Mouse (Mus musculus): Measurements from ENCODE around the gene 4930469K13Rik.

The 4930469K13Rik gene

DNA sequence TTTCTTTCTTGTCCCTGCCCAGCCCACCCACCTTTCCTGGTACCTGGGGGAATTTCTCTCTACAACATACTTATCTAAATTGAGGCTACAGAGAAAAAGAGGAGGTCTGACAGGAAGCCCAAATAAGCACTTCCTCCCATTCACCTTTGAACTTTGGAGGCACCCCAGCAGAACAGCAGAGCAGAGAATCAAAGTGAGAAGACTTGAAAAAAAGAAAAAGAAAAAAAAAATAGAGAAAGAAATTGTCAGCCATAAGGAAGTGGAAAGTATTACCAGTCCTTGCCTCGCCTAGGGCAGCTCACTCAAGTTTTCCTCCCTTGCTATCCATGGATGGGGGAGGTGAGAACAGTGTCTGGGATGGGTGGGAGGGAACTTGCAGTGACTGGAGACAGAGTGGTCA, 55.5 kb downstream of the 4930469K13Rik start:
- DNase-seq (ENCODE audit: low read depth, low spot score) = no peak

DNA sequence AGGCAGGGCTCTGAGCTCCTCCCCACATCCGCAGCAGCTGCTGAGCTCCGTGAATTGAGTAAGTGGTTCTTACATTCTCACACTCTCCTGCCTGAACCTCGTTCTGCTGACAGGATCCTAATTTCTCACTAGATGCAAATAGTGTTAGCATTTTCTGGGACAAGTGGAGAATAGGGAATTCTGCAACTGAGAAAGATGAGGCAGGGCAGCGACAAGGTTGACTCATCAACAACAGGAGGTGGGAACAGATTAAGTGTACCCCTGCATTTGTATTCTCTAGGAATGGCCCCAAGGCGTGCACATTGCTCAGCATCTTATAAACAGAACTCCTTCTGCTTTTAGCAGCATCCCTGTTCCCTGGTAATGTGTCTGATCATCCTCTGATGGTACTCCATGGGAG, 58.3 kb downstream of the 4930469K13Rik start:
- peak; percentile 10 for DNase-seq (ENCODE audit: low read depth, low spot score)

DNA sequence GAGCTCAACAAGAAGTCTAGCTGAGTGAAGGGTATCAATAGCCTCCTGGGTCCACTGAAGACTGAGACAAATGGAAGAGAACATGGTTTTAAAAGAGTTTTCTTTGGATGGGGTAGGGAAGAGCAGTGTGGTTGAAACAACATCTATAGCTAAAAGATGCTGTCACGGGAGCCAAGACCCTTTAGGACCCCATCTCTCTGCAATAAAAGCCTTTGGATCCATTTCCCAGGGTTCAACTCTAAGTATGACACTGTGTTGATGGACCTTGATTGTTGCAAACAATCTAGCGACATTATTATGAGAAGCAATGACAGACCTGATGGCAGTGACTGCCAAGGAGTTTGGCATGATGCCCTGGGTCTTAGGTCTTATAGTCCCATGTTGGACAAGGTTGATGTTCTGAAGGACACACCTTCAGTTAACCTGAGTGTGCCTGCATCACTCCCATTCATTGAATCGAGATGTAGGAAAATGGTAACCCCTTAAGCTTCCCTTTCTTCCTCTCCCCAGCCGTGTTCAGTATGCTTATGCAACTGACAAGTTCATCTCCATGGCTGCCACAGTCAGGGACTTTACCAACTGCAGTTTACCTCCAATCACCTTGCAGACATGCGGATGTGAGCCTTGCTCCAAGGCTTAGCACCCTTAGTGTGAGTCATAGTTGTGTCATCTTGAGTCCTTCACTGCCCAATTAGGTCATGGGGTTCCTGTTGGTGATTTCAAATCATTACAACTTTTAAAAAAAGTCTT, 62.3 kb downstream of the 4930469K13Rik start:
- no peak for DNase-seq (ENCODE audit: low read depth, low spot score)

DNA sequence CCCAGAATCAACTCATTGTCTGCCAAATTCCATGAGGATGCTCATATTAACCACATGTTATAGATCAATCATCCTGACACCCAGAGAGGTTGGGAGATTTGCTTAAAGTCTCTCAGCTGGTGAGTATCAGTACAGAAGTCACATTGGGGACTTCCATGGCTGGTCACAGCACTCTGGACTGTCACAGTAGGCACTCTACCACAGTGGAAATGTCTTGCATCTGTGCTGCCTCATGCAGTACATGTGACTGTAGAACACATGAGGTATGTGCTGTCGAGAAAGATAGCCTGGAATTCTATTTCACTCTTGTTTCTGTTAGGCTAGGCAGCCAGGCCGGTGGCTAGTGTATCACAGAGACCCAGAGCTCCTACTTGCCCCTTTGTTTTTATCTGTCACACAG, 63.6 kb downstream of the 4930469K13Rik start:
- DNase-seq (ENCODE audit: low read depth, low spot score) = no peak

DNA sequence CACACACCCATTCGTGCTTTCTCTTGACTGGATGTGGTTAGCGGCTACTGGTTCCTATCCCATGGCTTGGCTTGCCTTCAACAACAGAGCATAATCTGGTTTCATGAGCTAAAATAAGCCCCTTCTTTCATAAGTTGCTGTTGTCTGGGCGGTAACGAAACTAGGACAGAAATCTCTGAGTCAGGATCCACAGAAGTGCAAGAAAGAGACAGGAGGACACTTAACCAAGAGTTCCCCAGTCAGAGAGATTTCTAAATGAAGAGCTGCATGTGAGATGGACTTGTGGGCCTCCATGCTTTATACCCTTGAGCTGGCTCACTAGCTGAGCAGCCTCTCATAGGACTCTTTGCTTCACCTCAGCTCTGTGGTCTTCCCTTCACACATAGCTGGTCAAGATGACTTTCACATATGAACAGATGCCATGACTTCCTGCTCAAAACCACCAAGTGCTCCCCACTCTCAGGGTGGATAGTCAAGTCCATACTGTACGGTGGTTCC, 64.3 kb downstream of the 4930469K13Rik start:
- DNase-seq (ENCODE audit: low read depth, low spot score) = peak; percentile 77

DNA sequence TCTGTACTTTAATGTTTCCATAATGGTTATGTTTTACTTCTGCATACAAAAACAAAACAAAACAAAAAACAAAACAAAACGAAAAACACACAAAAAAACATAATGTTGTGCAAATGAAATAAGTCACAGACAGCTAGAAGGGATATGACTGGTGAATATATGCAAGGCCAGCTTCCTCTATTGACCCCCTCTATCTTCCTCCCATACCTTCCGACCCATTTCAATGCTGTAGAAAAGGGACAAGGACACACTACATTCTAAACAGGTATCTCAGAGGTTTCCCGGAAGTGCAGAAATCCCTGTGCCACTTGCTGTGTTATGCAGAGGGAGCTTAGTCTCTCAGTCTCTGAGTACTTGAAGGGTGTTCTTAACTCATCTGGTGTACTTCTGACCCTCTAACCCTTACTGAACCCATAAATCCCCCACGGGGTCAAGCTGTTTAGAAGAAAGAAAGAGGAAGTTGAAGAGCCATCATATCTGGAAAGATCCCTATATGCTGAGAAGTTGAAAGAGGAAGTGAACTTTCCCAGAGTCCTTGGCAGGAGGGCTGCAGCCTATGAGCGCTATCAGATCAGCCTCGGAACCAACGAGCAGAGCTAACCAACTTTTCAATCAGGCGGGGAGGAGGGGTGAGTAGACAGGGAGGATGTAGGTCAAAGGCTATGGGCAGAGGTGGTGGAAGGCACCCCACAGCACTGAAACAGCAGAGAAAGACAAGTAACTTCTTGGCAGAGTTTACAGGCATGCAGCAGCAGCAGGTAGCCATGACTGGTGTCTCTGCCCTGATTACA, 67.1 kb downstream of the 4930469K13Rik start:
- DNase-seq (ENCODE audit: low read depth, low spot score) = peak; percentile 27

DNA sequence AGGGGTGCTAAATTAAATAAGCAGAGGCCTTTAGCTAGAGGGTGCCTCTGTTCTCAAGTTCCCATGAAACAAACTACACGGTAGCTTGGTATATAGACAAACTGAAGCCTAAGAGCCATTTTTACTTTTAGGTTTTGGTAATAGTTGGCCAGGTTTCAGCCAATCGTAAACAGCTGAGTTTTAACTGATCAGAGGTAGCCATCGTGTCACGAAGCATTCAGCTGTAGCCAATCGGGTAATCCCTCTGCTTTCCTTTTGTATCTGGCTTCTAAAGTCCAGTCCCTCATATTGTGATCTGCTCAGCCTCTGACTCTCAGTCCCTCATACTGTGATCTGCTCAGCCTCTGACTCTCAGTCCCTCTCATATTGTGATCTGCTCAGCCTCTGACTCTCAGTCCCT, 68.7 kb downstream of the 4930469K13Rik start:
- no peak for DNase-seq (ENCODE audit: low read depth, low spot score)

DNA sequence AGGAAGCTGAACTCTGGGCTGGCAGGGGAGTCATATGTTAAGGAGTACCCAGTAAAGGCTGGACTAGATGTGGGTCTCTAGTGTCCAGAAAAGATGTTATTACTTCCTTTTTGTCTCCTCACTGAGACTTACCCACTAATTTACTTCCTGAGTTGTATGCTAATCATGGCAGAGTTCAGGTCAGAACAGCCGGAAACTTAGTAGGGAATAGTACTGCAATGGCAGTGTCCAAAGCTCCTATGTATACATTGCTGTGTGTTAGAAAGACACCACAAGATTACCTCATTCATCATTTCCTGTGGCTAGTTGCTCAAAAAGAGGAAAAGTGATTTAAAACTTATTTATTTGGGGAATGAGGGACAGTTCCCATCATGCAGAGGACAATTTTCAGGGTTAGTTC, 73.3 kb downstream of the 4930469K13Rik start:
- no peak for DNase-seq (ENCODE audit: low read depth, low spot score)

DNA sequence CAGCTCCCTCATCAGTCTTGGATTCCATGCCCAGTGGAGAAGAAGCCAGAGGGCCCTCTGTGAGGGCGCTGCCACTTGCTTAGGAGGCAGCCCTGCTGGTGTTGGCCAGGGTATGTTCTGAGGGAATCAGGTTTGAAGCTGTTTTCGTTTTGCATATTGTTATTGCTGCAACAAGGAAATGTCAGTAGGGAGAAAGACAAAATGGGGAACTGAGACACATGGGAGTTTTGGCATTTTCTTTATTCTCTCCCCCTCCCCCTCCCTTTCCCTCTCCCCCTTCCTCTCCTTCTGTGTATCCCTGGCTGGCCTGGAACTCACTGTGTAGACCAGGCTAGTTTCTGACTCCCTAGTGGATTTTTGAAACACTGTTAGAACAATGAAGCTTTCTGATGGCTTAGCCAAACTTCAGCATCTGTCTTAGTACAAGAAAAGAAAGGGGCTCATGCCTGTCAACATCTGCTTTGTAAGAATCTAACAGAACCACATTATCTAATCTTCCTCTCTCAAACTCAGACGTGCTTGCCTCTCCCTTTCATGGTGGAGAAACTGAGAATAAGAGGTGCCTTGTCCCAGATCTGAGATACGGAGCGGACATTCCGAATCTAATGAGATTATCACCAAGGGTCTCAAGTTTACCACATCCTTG, 86.2 kb downstream of the 4930469K13Rik start:
- DNase-seq (ENCODE audit: low read depth, low spot score) = no peak

DNA sequence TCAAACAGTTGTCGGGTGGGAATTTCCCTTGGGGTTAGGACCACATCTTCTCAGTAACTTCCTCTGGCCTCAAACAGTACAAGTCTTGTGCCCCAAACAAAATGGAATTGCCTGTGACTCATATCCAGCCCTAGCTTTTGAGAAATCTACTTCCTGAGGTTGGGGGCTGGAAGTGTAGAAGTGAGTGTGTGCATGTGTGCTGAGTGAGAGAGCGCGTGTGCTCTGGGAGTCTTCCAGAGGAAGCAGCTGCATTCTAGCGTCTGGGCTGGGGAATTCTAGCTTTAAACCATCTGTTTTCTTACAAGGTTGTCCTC, 87.5 kb downstream of the 4930469K13Rik start:
- DNase-seq (ENCODE audit: low read depth, low spot score) = peak; percentile 44

DNA sequence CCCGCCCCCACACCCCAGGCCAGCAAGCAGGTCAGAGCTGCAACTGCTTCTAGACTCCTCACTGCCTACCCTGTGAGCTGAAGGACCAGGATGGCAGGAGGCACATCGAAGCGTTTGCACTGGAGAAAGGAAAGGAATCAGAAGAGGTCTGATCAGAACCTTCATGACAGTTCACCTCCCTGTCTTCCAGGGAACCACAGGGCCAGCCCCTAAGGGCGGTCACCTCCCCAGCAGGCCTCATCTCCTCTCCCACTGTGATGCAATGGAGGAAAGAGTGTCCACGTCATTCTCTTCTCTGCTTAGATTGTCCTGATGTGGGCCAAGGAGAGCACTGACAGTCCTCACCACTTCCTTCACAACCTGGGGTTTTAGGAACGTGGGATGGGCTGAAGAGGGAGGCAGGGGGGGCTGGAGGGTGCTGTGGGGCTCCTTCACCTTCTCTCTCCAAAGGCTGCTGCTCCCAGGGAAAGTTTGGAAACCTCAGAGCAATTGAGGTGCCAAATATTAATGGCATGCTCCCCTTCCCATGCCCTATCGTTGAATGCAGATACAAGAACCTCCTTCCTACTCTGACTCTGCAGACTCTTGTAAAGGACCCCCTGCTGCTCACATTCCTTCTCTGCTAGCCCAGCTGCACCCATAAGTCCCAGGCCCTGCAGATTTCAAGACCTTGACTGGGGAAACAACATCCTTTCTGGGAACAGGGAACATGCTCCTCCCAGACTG, 88.1 kb downstream of the 4930469K13Rik start:
- no peak for DNase-seq (ENCODE audit: low read depth, low spot score)

DNA sequence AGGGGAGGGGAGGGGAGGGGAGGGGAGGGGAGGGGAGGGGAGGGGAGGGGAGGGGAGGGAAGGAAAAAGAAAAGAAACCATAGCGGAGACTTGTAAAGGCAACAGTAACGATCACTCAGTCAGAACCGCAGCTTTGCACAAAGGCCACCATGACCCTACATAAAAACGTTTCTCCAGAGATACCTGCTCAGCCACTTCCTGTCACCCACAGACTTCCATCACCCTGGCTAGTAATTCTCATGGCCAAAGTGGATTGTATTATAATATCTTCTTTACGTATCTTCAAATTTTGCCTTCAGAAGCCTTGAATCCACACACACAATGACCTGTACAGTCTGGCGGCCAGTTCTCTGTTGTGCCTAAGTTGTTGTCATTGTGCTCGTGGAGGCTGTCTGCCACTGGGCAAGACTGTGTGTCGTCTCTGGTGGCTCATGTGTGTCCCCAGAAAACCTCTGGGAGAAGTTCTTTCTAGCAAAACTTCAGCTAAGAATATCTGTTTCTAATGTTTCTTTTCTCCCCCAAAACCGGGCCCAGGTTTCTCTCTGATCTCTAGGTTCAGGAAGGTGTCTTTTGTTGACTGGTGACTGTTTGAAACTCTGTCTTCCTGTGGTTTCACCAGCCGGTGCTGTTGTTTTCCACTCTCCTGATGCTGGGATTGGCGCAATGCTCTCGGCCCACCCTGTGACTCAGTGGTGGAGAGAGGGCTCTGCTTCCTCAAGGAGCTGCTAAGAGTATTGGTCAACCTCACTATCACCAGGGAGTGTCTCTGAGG, 88.9 kb downstream of the 4930469K13Rik start:
- DNase-seq (ENCODE audit: low read depth, low spot score) = no peak

DNA sequence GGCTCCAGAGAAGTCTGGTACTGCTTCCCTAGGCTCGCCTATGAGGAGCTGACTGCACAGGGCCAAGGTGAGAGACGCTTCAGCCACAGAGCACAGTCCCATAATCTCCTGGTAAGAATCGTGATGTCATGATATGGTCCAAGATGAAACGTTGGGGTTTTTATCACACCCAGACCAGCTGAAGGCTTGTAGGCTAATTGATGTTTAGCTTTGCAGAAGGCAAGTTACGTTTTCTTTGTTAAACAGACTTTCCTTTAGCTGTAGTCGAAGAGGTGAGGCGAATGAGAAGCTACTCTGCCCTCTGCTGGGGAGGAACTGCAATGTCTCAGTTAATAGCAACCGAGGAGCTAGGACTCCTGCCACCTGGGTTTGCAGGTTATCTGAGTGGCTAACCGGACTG, 89.7 kb downstream of the 4930469K13Rik start:
- peak; percentile 22 for DNase-seq (ENCODE audit: low read depth, low spot score)

DNA sequence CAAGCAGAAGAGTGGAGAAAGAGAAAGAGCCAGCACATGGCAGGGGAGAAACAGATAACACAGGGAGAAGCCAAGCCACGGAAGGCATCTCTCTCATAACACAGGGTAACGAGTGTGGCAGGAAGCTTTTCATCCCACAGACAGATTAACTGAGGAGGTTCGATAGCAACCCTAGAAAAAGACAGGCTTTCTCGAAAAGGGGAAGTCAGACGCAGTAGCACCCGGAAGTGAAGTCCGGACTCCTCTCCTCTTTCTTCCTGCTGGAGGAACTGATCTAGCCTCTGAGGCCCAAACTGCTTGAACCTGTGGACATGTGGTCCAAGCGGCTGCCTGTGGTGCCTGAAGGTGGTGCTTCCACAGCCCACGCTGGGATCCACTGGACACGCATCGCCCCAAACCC, 90.1 kb downstream of the 4930469K13Rik start:
- no peak for DNase-seq (ENCODE audit: low read depth, low spot score)

DNA sequence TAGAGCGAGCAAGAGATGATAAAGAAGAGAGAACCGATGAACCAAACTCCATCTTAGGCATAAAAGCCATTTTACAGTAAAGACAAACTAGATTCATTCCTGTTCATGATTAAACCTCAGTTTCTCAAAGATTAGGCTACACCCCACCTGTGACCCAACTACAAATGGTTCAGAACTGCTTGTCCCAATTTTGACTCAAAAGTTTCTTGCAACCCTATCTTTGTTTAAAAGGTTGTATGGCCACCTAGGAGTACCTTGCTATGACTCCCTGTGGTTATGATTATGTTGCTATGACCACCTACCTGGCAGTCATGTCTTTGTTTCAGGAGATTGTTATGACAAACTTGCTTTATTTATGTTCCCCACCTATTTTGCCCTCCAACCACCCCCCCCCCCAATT, 90.7 kb downstream of the 4930469K13Rik start:
- DNase-seq (ENCODE audit: low read depth, low spot score) = no peak

DNA sequence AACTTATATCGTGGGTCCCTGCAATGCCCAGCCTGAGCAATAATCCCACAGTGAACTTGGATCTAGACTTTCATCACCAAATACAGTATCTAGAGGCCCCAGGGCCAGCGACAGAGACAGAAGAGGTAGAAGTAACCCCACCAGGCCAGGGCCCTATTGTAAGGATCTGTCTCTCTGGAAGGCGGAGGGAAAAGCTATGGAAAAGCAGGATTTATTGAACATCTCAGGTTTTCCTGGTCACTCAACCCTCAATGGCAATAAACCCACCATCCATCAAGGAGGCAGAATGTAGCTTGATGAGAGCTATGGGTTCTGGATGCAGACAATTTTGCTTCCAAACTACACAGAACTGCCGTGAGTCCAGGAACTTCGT, 95.8 kb downstream of the 4930469K13Rik start:
- DNase-seq (ENCODE audit: low read depth, low spot score) = no peak

DNA sequence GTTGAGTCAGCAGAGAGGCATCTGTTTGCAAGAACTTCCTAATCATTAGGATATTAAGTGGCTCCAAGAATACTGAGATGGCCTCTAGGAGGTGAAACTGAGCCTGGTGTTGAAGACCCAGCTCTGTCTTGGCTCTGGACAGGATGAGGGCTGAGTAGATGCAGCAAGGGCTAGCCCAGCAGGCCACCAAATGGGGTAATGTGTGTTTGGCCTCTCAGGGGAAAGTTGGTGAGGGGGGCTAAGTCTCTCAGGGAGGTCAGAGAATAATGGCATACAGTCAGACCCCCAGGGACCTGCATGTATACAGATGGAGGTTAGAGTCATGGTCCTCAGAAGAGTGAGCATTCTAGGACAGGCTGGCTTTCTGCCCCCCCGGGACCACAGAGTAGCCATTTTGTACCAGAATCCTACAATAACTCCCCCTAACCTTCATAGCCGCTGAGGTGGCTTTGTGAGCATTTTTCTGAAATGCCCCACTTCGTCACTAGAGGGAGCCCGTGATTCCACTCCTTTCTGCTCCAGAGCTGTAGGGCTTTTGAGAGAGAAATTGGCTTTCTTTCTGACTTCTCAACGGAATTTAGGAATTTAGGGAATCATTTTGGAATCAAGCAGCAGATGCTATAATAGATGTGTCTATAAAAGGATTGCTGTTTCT, 96.3 kb downstream of the 4930469K13Rik start:
- no peak for DNase-seq (ENCODE audit: low read depth, low spot score)

DNA sequence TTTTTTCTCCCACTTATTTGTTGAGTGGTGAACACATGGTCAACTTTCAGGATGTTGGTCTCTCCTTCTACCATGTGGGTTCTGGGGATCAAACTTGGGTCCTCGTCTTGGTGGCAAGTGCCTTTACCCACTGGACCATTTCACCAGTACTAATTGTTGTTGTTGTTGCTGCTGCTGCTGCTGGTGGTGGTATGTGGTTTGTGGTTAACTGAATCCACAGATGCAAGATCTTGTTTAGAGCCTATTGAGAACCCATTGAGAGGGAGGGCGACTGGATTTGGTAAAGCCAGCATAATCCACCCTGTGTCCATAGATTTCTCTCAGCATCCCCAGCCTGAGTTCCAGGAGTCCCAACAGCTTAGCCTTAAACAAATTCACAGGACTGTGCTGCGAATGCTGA, 97.9 kb downstream of the 4930469K13Rik start:
- DNase-seq (ENCODE audit: low read depth, low spot score) = no peak

DNA sequence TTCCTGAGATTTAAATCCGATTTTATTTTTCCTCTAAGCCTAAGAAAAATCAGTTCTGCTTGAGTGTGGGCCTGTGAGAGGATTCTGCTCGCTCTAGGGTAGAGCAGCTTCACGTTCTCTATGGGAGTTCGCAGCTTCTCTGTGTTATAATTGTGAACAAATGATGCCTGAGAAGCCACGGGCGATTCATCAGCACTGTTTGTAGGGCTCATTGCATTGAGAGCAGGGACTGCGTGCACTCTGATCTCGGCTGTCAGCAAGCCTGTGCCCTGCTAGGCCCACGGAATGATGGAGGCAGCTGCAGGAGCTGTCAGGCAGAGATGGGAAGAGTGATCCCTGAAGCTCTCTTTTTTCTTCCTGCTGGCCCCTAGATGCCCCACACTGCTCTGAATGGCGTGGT, 100.1 kb downstream of the 4930469K13Rik start:
- DNase-seq (ENCODE audit: low read depth, low spot score) = no peak

DNA sequence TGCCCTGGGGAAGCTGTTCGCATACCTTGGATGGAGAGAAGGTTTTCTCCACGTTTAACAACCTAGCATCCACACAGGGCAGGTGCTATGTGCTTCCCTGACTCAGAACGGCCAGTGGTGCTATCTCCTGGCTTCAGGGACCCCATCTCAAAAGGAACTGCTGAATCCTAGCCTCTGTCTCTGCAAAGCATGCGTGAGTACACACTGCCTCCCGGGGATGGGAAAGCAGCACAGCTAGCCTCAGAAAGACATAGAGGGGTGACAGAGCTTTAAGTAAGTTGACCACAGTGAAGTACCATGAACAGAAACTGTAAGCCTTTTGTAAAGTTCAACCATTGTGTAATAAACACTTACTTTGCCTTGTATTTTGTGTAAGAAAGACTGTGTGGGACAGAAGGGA, 104.9 kb downstream of the 4930469K13Rik start:
- no peak for DNase-seq (ENCODE audit: low read depth, low spot score)

DNA sequence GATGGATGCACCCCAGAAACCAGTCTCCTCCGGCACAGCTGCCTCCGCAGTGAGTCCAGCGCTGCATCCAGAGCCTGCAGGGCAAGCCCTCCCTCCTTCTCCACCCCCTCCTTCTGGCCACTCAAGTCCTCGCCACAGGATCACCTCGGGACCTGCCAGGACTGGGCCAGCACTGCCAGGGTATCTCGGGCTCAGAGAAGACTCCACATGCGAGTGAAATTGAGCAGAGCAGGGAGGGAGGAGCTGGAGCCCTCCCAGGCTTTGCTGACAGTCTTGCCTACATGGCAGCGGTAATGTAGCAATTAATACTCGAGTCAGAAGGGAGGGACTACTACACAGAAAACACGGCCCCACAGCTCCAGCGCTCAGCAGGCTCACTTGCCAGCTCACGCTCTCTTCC, 105.4 kb downstream of the 4930469K13Rik start, which contains the start of gene Kcnip1:
Kcnip1 (minus strand) TSS at position 215 of the 400 bp plus-strand sequence.
- no peak for DNase-seq (ENCODE audit: low read depth, low spot score)
